Mouse (Mus musculus) forebrain, embryonic 11.5 days (tissue): ENCODE measurements at regions not wholly inside any gene's neighbourhood (a gene's known extent, or its start where the extent isn't known, plus 50 kb on each side); places are given as distances from the start of the nearest gene placed in this dataset.
A peak's percentile ranks its signal among the peaks of the same experiment; 100 is the strongest.

Experiments
- ATAC-seq: fragments of 200-750 bp; cut with Nextera tagmentation; replicated peaks from 2 replicates; pipeline ENCODE4 v1.8.0; 2017; ENCODE audit warnings: moderate TSS enrichment; ENCODE audit not compliant: low FRiP score
- DNase-seq: peaks from one replicate; pipeline ENCODE4 v3.0.0-alpha.2; 2017; ENCODE audit warnings: low spot score
- H3K27ac ChIP-seq: fragments of 300-500 bp; sonication (generic); 2 replicates; pipeline ENCODE4 v1.5.1; 2014; ENCODE audit warnings: low read depth, low read length
- H3K27me3 ChIP-seq: fragments of 300-500 bp; sonication (generic); 2 replicates; pipeline ENCODE4 v1.6.1; 2014; ENCODE audit warnings: mild to moderate bottlenecking, low read length, mixed read lengths; ENCODE audit not compliant: control insufficient read depth, insufficient read depth
- H3K36me3 ChIP-seq: fragments of 300-500 bp; sonication (generic); 2 replicates; pipeline ENCODE4 v1.6.1; 2014; ENCODE audit warnings: mild to moderate bottlenecking, low read length, moderate library complexity, mixed read lengths; ENCODE audit not compliant: control insufficient read depth, insufficient read depth
- H3K4me1 ChIP-seq: fragments of 300-500 bp; sonication (generic); replicated peaks from 2 replicates; pipeline ENCODE4 v1.6.1; 2014; ENCODE audit warnings: low read length, mixed read lengths; ENCODE audit not compliant: control insufficient read depth, insufficient read depth
- H3K4me2 ChIP-seq: fragments of 300-500 bp; sonication (generic); 2 replicates; pipeline ENCODE4 v1.6.1; 2014; ENCODE audit warnings: low read depth, mild to moderate bottlenecking, low read length, moderate library complexity, mixed read lengths; ENCODE audit not compliant: severe bottlenecking
- H3K4me3 ChIP-seq: fragments of 300-500 bp; sonication (generic); 2 replicates; pipeline ENCODE4 v1.5.1; 2014; ENCODE audit warnings: low read depth, low read length
- H3K9ac ChIP-seq: fragments of 300-500 bp; sonication (generic); 2 replicates; pipeline ENCODE4 v1.6.1; 2014; ENCODE audit warnings: low read length
- H3K9me3 ChIP-seq: fragments of 300-500 bp; sonication (generic); 2 replicates; pipeline ENCODE4 v1.6.1; 2016; ENCODE audit warnings: low read length, mixed read lengths; ENCODE audit not compliant: control insufficient read depth
- WGBS: fragments of 180-500 bp; shearing (Covaris S2); extraction: QIAGEN DNeasy Blood & Tissue Kit; methylation state at CpG from one replicate; pipeline ENCODE4 v1.1.7; 2014; 5-methylcytosine and 5-hydroxymethylcytosine counted together

GRCm38 (mm10) chr13:44227706-44228459 lies 443.3 kb downstream of the Cd83 start:
- Histone ChIP-seq H3K27me3 (peaks cover 4% of the 10 kb centered on the region; the same call in 1 of the 2 replicates), H3K4me1 (peaks cover 33% of the 10 kb centered on the region), H3K27ac (no peak overlapping the region), H3K9ac (no peak overlapping the region), H3K4me2 (0 out of 2 replicates have a peak overlapping the region, but pooled peaks have one; percentile 21), H3K9me3 (peaks cover 5% of the 10 kb centered on the region; the same call in 1 of the 2 replicates), H3K36me3 (no peaks in the 10 kb centered on the region), H3K4me3 (no peak overlapping the region)
- no peak for ATAC-seq
- WGBS: 64% methylated on average over 14 of the region's 14 CpGs
- DNase-seq: no peak

- Histone ChIP-seq H3K4me2 (0 out of 2 replicates have a peak overlapping the region, but pooled peaks have one; percentile 24), H3K4me1 (peaks cover 33% of the 10 kb centered on the region), H3K4me3 (no peak overlapping the region), H3K36me3 (no peaks in the 10 kb centered on the region), H3K27ac (no peak overlapping the region), H3K9ac (no peak overlapping the region), H3K27me3 (peaks cover 4% of the 10 kb centered on the region; the same call in 1 of the 2 replicates), H3K9me3 (peaks cover 5% of the 10 kb centered on the region; the same call in 1 of the 2 replicates)
- WGBS: 8% methylated on average over 16 of the region's 16 CpGs
- ATAC-seq (0 out of 2 replicates have a peak, but pooled peaks have one; percentile 29), DNase-seq (peak; percentile 73)
Observed at GRCm38 (mm10) chr13:44228540-44229135, 444.1 kb downstream of the Cd83 start.

GRCm38 (mm10) chr13:44229136-44229611 lies 444.6 kb downstream of the Cd83 start:
- H3K27ac ChIP-seq: no peak overlapping the region
- H3K4me3 ChIP-seq: no peak overlapping the region
- WGBS: 4% methylated on average over 7 of the region's 7 CpGs
- H3K36me3 ChIP-seq: no peaks in the 10 kb centered on the region
- peaks cover 5% of the 10 kb centered on the region; the same call in 1 of the 2 replicates for H3K9me3 ChIP-seq
- peaks cover 33% of the 10 kb centered on the region for H3K4me1 ChIP-seq
- DNase-seq (peak; percentile 69), ATAC-seq (0 out of 2 replicates have a peak, but pooled peaks have one; percentile 15)
- H3K4me2 ChIP-seq: no peak overlapping the region
- peaks cover 4% of the 10 kb centered on the region; the same call in 1 of the 2 replicates for H3K27me3 ChIP-seq
- H3K9ac ChIP-seq: no peak overlapping the region

- Histone ChIP-seq H3K4me1 (peaks cover 33% of the 10 kb centered on the region), H3K36me3 (no peaks in the 10 kb centered on the region), H3K27ac (peak overlapping the region; percentile 42; the same call in 1 of the 2 replicates), H3K9me3 (no peaks in the 10 kb centered on the region), H3K27me3 (peaks cover 4% of the 10 kb centered on the region; the same call in 1 of the 2 replicates), H3K9ac (peak overlapping the region; percentile 27; the same call in 1 of the 2 replicates), H3K4me3 (no peak overlapping the region), H3K4me2 (no peak overlapping the region)
- ATAC-seq (no peak), DNase-seq (peak; percentile 58)
- 9% methylated on average over 4 of the region's 4 CpGs for WGBS
Observed at GRCm38 (mm10) chr13:44231403-44231802, 446.8 kb downstream of the Cd83 start.

GRCm38 (mm10) chr13:44231868-44232715 lies 447.5 kb downstream of the Cd83 start:
- Histone ChIP-seq H3K4me3 (no peak overlapping the region), H3K4me2 (peak overlapping the region; percentile 16; the same call in 1 of the 2 replicates), H3K36me3 (no peaks in the 10 kb centered on the region), H3K9ac (peak overlapping the region; percentile 27; the same call in 1 of the 2 replicates), H3K9me3 (no peaks in the 10 kb centered on the region), H3K4me1 (peaks cover 33% of the 10 kb centered on the region), H3K27me3 (peaks cover 4% of the 10 kb centered on the region; the same call in 1 of the 2 replicates), H3K27ac (peak overlapping the region; percentile 42; the same call in 1 of the 2 replicates)
- ATAC-seq (peak; percentile 60), DNase-seq (peak; percentile 78)
- 15% methylated on average over 18 of the region's 18 CpGs for WGBS

- Histone ChIP-seq H3K27me3 (peaks cover 4% of the 10 kb centered on the region; the same call in 1 of the 2 replicates), H3K4me3 (no peak overlapping the region), H3K9me3 (no peaks in the 10 kb centered on the region), H3K36me3 (no peaks in the 10 kb centered on the region), H3K27ac (no peak overlapping the region), H3K9ac (no peak overlapping the region), H3K4me1 (peaks cover 33% of the 10 kb centered on the region), H3K4me2 (peak overlapping the region; percentile 16; the same call in 1 of the 2 replicates)
- no peak for DNase-seq
- ATAC-seq: no peak
- WGBS: 44% methylated on average over 6 of the region's 6 CpGs
Observed at GRCm38 (mm10) chr13:44232716-44233051, 448.1 kb downstream of the Cd83 start.

- Histone ChIP-seq H3K36me3 (no peaks in the 10 kb centered on the region), H3K9ac (no peak overlapping the region), H3K4me3 (no peak overlapping the region), H3K27ac (no peak overlapping the region), H3K27me3 (peaks cover 4% of the 10 kb centered on the region; the same call in 1 of the 2 replicates), H3K4me1 (peaks cover 22% of the 10 kb centered on the region), H3K4me2 (no peak overlapping the region), H3K9me3 (no peaks in the 10 kb centered on the region)
- ATAC-seq (no peak), DNase-seq (no peak)
- 89% methylated on average over 6 of the region's 6 CpGs for WGBS
Observed at GRCm38 (mm10) chr13:44234241-44234640, 449.7 kb downstream of the Cd83 start.

- no peaks in the 10 kb centered on the region for H3K36me3 ChIP-seq
- 82% methylated on average over 5 of the region's 5 CpGs for WGBS
- no peak overlapping the region for H3K27ac ChIP-seq
- no peak overlapping the region for H3K4me3 ChIP-seq
- H3K9ac ChIP-seq: no peak overlapping the region
- no peaks in the 10 kb centered on the region for H3K9me3 ChIP-seq
- DNase-seq: no peak
- peaks cover 20% of the 10 kb centered on the region for H3K4me1 ChIP-seq
- no peak for ATAC-seq
- peaks cover 4% of the 10 kb centered on the region; the same call in 1 of the 2 replicates for H3K27me3 ChIP-seq
- H3K4me2 ChIP-seq: no peak overlapping the region
Observed at GRCm38 (mm10) chr13:44235236-44235635, 450.7 kb downstream of the Cd83 start.
